Mouse (Mus musculus): ENCODE data around the gene Carm1. TPM values are rescaled to one million over a fixed set of nuclear protein-coding genes. Genes with fewer than 3 reads are reported as not detected.
A peak's percentile ranks its signal among the peaks of the same experiment; 100 is the strongest.

Gene Carm1
- total RNA-seq (2014; rRNA removed) (64.8 and 81.4 TPM in 2 replicates), polyA plus RNA-seq (2015; fragmentation: Nextera tagmentation; extraction: Ambion mirVana) (20.7 and 25.9 TPM in 2 replicates)

- Histone ChIP-seq H3K4me3 (ENCODE audit: low read depth, low read length) (peak within 1 kb of the TSS; percentile 69), H3K27me3 (ENCODE audit: insufficient read depth, low read length) (no peaks in the 10 kb centered on the region), H3K4me1 (ENCODE audit: insufficient read depth) (peaks cover 10% of the 10 kb centered on the region), H3K36me3 (ENCODE audit: insufficient read depth) (peaks cover 3% of the 10 kb centered on the region), H3K27ac (ENCODE audit: low read depth, low read length) (peak within 1 kb of the TSS; percentile 97), H3K4me2 (ENCODE audit: low read depth) (peak within 1 kb of the TSS; percentile 65), H3K9me3 (ENCODE audit: low read length) (no peaks in the 10 kb centered on the region), H3K9ac (peak within 1 kb of the TSS; percentile 93)
- 18% methylated on average over 24 of the region's 52 CpGs for WGBS
- ATAC-seq (no peak), DNase-seq (no peak)
- TF ChIP-seq CTCF (IDR thresholded peaks at IDR 0.05; ENCODE audit: low read depth), result no peak
Observed at GRCm38 (mm10) chr9:21546789-21547074, at the start of gene Carm1. Carm1 (plus strand) TSS chr9:21546894.

DNA sequence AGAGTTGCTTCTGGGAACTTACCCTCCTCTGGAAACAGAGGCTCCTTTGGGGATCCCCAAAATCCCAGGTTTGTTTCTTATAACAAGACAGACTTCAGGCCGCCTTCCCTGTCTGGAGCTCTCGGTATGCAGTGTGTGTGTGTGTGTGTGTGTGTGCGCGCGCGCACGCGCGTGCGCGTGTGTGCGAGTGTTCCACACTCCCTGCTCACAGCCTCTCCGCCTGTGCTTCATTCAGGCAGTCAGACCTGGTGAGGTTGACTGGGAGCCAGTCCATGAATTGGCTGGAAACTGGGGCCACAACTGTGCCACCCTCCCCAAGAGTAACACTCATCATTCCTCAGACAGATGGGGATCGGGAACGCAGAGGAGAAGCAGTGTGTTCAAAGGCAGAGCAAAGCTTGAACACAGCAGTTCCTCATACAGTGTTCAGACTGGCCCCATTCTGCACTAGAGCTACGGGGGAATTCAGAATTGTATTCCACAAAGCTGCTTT lies 49.6 kb upstream of the Carm1 start:
- Histone ChIP-seq H3K4me2 (ENCODE audit: low read depth) (no peak overlapping the region), H3K4me1 (ENCODE audit: insufficient read depth) (no peaks in the 10 kb centered on the region), H3K27ac (ENCODE audit: low read depth, low read length) (no peak overlapping the region), H3K9me3 (ENCODE audit: low read length) (no peaks in the 10 kb centered on the region), H3K36me3 (ENCODE audit: insufficient read depth) (peaks cover 31% of the 10 kb centered on the region), H3K9ac (no peak overlapping the region), H3K4me3 (ENCODE audit: low read depth, low read length) (no peak overlapping the region), H3K27me3 (ENCODE audit: insufficient read depth, low read length) (no peaks in the 10 kb centered on the region)
- ATAC-seq, result peak; percentile 18; the same call in 1 of the 2 replicates
- no peak for DNase-seq
- 85% methylated on average over 16 of the region's 16 CpGs for WGBS
- no peak for TF ChIP-seq CTCF (IDR thresholded peaks at IDR 0.05; ENCODE audit: low read depth)

GRCm38 (mm10) chr9:21497664-21498063 lies 49.0 kb upstream of the Carm1 start:
- Histone ChIP-seq H3K36me3 (ENCODE audit: insufficient read depth) (peaks cover 28% of the 10 kb centered on the region; the same call in 1 of the 2 replicates), H3K9me3 (ENCODE audit: low read length) (no peaks in the 10 kb centered on the region), H3K27ac (ENCODE audit: low read depth, low read length) (no peak overlapping the region), H3K9ac (no peak overlapping the region), H3K4me3 (ENCODE audit: low read depth, low read length) (no peak overlapping the region), H3K4me1 (ENCODE audit: insufficient read depth) (no peaks in the 10 kb centered on the region), H3K4me2 (ENCODE audit: low read depth) (no peak overlapping the region), H3K27me3 (ENCODE audit: insufficient read depth, low read length) (no peaks in the 10 kb centered on the region)
- WGBS, result 93% methylated on average over 2 of the region's 2 CpGs
- no peak for TF ChIP-seq CTCF (IDR thresholded peaks at IDR 0.05; ENCODE audit: low read depth)
- no peak for ATAC-seq
- no peak for DNase-seq

DNA sequence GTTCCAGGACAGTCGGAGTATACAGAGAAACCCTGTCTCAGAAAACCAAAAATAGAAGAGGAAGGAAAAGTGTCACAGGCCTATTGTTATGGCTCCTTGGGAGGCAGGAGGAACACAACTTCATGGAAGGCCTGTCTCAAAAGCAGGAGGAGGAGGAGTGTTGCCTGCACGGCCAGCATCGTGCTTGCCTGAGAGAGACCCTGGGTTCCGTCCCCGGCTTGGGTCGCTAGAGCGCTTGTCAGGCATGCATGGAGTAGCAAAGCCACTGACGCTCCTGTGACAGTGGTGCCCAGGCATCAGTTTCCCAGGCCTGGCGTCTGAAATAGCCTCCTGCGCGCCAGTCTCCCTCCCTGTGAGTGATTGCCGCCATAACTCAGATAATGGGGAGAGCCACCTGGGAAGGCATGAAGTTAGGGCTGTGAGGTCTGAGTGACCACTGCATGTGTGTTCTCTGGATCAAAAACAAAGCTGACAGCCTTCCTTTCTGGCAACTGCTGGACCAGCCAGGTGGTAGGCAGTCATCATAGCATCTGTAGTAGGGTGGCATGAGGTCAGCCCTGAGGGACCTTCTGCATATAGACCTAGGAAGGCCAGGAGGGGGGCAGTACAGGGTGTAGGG lies 48.3 kb upstream of the Carm1 start:
- ATAC-seq, result no peak
- no peak for TF ChIP-seq CTCF (IDR thresholded peaks at IDR 0.05; ENCODE audit: low read depth)
- no peak overlapping the region for H3K4me2 ChIP-seq (ENCODE audit: low read depth)
- no peaks in the 10 kb centered on the region for H3K4me1 ChIP-seq (ENCODE audit: insufficient read depth)
- no peaks in the 10 kb centered on the region for H3K9me3 ChIP-seq (ENCODE audit: low read length)
- H3K4me3 ChIP-seq (ENCODE audit: low read depth, low read length), result no peak overlapping the region
- WGBS, result 89% methylated on average over 12 of the region's 12 CpGs
- no peak overlapping the region for H3K27ac ChIP-seq (ENCODE audit: low read depth, low read length)
- H3K27me3 ChIP-seq (ENCODE audit: insufficient read depth, low read length), result no peaks in the 10 kb centered on the region
- no peak overlapping the region for H3K9ac ChIP-seq
- H3K36me3 ChIP-seq (ENCODE audit: insufficient read depth), result peaks cover 32% of the 10 kb centered on the region
- no peak for DNase-seq

DNA sequence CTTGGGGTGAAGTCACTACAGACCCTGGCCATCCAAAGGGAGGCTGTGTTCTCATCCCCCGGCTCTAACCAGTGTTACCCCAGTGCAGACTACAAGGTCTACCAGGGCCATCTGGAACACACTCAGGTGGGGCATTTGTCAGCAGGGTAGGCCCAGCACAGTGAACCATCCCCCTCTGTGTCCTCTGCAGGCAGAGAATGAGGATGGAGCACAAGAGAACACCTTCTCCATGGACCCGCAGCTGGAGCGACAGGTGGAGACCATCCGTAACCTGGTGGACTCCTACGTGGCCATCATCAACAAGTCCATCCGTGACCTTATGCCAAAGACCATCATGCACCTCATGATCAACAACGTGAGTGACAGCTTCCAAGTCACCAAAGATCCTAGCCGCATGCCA lies 43.3 kb upstream of the Carm1 start:
- Histone ChIP-seq H3K9ac (no peak overlapping the region), H3K4me2 (ENCODE audit: low read depth) (no peak overlapping the region), H3K4me3 (ENCODE audit: low read depth, low read length) (no peak overlapping the region), H3K36me3 (ENCODE audit: insufficient read depth) (peaks cover 61% of the 10 kb centered on the region), H3K9me3 (ENCODE audit: low read length) (no peaks in the 10 kb centered on the region), H3K27ac (ENCODE audit: low read depth, low read length) (no peak overlapping the region), H3K4me1 (ENCODE audit: insufficient read depth) (no peaks in the 10 kb centered on the region), H3K27me3 (ENCODE audit: insufficient read depth, low read length) (no peaks in the 10 kb centered on the region)
- WGBS, result 97% methylated on average over 8 of the region's 8 CpGs
- ATAC-seq (no peak), DNase-seq (no peak)
- TF ChIP-seq CTCF (IDR thresholded peaks at IDR 0.05; ENCODE audit: low read depth), result no peak

DNA sequence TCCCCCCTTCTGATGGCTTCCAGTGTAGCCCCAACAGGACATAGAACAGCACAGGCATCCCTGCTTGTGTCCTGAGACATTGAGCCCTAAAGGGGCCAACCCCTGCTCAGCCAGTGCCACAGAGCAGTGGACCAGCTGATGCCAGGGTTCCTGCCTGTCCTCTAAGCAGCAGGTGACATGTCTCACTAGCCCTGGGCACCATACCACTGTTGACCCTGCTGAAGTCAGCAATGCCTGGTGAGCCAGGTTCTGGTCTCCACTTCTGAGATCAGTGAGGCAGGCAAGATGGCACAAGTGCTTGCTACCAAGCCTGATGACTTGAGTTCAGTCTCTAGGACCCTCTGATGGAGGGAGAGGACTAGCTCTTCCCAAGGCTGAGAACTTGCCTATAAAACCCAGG lies 40.9 kb upstream of the Carm1 start:
- Histone ChIP-seq H3K4me3 (ENCODE audit: low read depth, low read length) (no peak overlapping the region), H3K9ac (no peak overlapping the region), H3K4me1 (ENCODE audit: insufficient read depth) (peaks cover 5% of the 10 kb centered on the region), H3K9me3 (ENCODE audit: low read length) (no peaks in the 10 kb centered on the region), H3K4me2 (ENCODE audit: low read depth) (no peak overlapping the region), H3K27me3 (ENCODE audit: insufficient read depth, low read length) (no peaks in the 10 kb centered on the region), H3K27ac (ENCODE audit: low read depth, low read length) (no peak overlapping the region), H3K36me3 (ENCODE audit: insufficient read depth) (peaks cover 55% of the 10 kb centered on the region)
- ATAC-seq, result no peak
- TF ChIP-seq CTCF (IDR thresholded peaks at IDR 0.05; ENCODE audit: low read depth), result no peak
- DNase-seq, result no peak

- no peaks in the 10 kb centered on the region for H3K27me3 ChIP-seq (ENCODE audit: insufficient read depth, low read length)
- peaks cover 55% of the 10 kb centered on the region for H3K36me3 ChIP-seq (ENCODE audit: insufficient read depth)
- DNase-seq (no peak), ATAC-seq (no peak)
- H3K4me2 ChIP-seq (ENCODE audit: low read depth), result no peak overlapping the region
- peaks cover 5% of the 10 kb centered on the region for H3K4me1 ChIP-seq (ENCODE audit: insufficient read depth)
- H3K27ac ChIP-seq (ENCODE audit: low read depth, low read length), result no peak overlapping the region
- TF ChIP-seq CTCF (IDR thresholded peaks at IDR 0.05; ENCODE audit: low read depth), result no peak
- H3K4me3 ChIP-seq (ENCODE audit: low read depth, low read length), result no peak overlapping the region
- no peak overlapping the region for H3K9ac ChIP-seq
- H3K9me3 ChIP-seq (ENCODE audit: low read length), result no peaks in the 10 kb centered on the region
- 92% methylated on average over 15 of the region's 15 CpGs for WGBS
Observed at GRCm38 (mm10) chr9:21507753-21508430, 38.8 kb upstream of the Carm1 start.
